Mouse (Mus musculus) lung, adult 2 months (tissue): ENCODE data around the gene Pitpnc1.

ENCODE experiments used
- CTCF ChIP-seq: fragments of 200-500 bp; IDR thresholded peaks from 2 replicates; pipeline ENCODE4 v1.5.1; 2011; ENCODE audit warnings: mild to moderate bottlenecking, low read length, control low read depth; ENCODE audit not compliant: insufficient read depth
- POLR2A ChIP-seq: fragments of 200-500 bp; IDR thresholded peaks from 2 replicates; pipeline ENCODE4 v1.6.1; 2011; ENCODE audit warnings: low read depth, mild to moderate bottlenecking, control low read depth, low read length, borderline replicate concordance; ENCODE audit errors: extremely low read depth

- TF ChIP-seq POLR2A (no peak), CTCF (no peak)
Measured at GRCm38 (mm10) chr11:107223169-107223561, 247.3 kb downstream of the Pitpnc1 start.
